Mouse (Mus musculus): ENCODE data around the gene Zfp820. TPM values are rescaled to one million over a fixed set of nuclear protein-coding genes. Genes with fewer than 3 reads are reported as not detected.
"Not testable (repeated sequence)": the region's sequence is repeated elsewhere in the genome, so short reads cannot be mapped to it uniquely, and the experiment has no call there.

Zfp820 gene
- polyA plus RNA-seq (2012; rRNA removed): 2.4 and 2.8 TPM in 2 replicates

DNA sequence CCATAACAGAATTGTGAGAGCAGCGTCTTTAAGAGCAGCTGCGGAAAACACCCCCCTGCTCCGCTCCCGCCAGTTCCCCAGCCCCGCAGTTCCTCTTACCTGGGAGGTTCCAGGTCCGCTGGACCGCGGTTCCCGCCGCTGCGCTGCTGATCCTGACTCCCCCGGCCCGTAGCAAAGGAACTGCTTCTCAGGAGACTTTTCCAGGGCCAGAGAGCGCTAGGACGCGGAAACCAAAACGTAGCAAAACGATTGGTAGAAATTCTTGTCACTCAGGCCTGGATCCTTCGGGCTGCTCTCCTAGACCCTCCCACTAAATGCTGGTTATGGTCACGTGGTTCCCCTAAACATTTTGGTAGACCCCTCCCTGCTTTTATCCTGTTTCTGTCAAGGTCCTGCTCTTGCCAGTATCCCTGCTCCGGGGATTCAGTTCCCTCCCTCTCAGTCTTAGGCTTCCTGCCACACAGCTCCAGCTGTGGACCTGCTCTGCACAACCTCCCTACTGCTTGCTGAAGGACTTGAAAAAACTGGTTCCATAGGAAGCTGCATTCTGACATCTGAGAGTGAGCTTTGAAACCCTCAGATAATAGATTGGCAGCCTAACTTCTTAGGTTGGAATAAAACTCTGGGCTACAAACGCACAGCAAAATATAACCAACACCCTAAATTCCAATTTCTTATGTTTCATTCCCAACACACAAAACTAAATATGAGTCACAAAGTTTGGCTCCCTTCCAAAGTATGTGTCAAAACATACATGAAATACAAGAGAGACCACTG lies at the start of gene Zfp820:
Gene Zfp820, minus strand, starts transcription at position 228 of the 777 bp plus-strand sequence.
- DNase-seq (ENCODE audit: low spot score): peak; percentile 35

DNA sequence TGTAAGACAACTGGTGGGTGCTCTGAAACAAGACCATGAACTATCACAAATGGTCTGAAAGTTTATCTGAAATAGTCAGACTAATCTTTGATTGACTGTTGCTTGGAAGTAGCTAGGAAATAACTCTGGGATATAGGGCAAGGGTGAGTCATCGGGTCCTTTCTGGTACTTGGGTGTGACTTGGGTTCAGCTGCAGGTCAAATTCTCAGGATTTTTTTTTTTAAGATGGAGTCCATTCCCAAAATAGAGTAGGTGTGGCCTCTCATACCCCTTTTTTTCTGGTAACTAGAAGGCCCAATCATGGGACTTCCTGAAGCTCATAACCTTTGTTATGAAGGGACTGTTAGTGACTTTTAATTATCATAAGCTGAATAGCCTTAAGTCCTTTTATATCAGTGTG lies 25.7 kb upstream of the Zfp820 start:
- no peak for DNase-seq (ENCODE audit: low spot score)

DNA sequence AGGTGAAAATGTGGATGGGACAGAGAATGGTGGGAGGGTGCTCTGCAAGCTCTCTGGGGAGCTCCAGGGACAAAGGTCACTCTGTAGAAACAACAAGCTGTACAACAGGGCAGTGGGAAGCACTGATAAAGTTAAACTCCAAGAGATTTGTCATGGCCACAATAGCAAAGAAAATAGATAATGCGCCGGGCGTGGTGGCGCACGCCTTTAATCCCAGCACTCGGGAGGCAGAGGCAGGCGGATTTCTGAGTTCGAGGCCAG lies 680 bp upstream of the Zfp820 start:
- DNase-seq (ENCODE audit: low spot score): not testable (repeated sequence)

DNA sequence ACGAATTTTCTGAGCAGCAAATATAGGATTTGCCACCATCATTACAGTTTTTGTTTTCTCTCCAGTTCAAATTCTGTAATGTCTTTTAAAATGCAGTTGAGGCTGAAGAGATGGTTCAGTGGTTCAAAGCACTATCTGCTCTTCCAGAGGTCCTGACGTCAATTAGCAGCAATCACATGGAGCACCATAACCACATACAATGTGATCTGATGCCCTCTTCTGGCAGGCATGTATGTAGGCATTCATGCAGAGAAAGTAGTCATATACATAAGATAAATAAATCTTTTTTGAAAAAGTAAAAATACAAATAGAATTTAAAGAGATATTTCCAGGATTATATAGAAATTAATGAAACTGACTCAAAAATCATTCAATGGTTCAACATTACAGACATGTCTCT lies 7.1 kb downstream of the Zfp820 start:
- DNase-seq (ENCODE audit: low spot score): no peak

DNA sequence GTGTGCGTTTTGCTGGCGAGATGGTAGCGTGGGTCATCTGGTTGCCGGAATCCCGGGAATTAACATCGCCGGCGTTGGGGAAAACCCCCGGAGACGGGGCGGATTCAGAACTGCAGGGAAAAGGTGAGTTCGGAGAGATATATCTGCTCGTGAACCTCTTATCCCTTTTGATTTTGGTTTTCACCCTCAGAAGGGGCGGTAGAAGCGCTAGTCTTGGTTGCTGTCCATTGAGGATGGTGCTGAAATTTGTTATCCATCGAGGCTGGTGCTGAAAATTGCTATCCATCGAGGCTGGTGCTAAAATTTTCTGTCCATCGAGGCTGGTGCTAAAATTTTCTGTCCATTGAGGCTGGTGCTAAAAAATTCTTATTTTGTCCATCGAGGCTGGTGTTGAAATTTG lies 44.2 kb downstream of the Zfp820 start:
- DNase-seq (ENCODE audit: low spot score): not testable (repeated sequence)

GRCm38 (mm10) chr17:21792256-21792655 lies 53.3 kb downstream of the Zfp820 start:
- no peak for DNase-seq (ENCODE audit: low spot score)

- no peak for DNase-seq (ENCODE audit: low spot score)
Measured at GRCm38 (mm10) chr17:21770336-21770735, 75.2 kb downstream of the Zfp820 start.

Other genes with a start within 250 kb of the Zfp820 start
- gene Zfp983, start 195.1 kb downstream of the Zfp820 start, polyA plus RNA-seq (2012; rRNA removed): 3.2 and 5.2 TPM in 2 replicates
- gene Gm10226, start 153.9 kb downstream of the Zfp820 start, polyA plus RNA-seq (2012; rRNA removed): 3.2 and 3.5 TPM in 2 replicates
- 6.8 and 8.3 TPM in 2 replicates for gene Zfp760, start 138.0 kb downstream of the Zfp820 start, polyA plus RNA-seq (2012; rRNA removed)
- 4.4 and 4.6 TPM in 2 replicates for gene Zfp229, start 115.0 kb downstream of the Zfp820 start, polyA plus RNA-seq (2012; rRNA removed)
- 5.4 and 5.5 TPM in 2 replicates for gene Zfp995, start 64.2 kb upstream of the Zfp820 start, polyA plus RNA-seq (2012; rRNA removed)
- 8.1 and 9.5 TPM in 2 replicates for gene Zfp942, start 116.7 kb upstream of the Zfp820 start, polyA plus RNA-seq (2012; rRNA removed)
- 16.7 and 19.8 TPM in 2 replicates for gene Zfp943, start 116.8 kb upstream of the Zfp820 start, polyA plus RNA-seq (2012; rRNA removed)

Measured in urinary bladder, adult 2 months (tissue).